14 mouse cellular contexts compared by ENCODE assay signal in genomic region chr17:50170935-50171545, GRCm38 (mm10). TPM values are rescaled to one million over a fixed set of nuclear protein-coding genes. Genes with fewer than 3 reads are reported as not detected.
DNase-seq lines count a peak whose midpoint lies in the region; ATAC-seq lines count a peak whose summit lies in the region.
"Had no signal": no experiment of that assay in that cellular context is flagged by ENCODE, and none has a peak within 500 bp of the region (broad histone marks: within the 10 kb centered on the region; RNA-seq: fewer than 3 reads in every experiment).

No protein-coding gene starts in this region.

- H3K4me1 ChIP-seq in heart, embryonic 13.5 days: peaks cover 33% of the 10 kb centered on the region
- peaks cover 21% of the 10 kb centered on the region for H3K4me1 ChIP-seq in lung, embryonic 15.5 days
- H3K4me1 ChIP-seq in embryonic facial prominence, embryonic 13.5 days: peaks cover 18% of the 10 kb centered on the region
- H3K4me1 ChIP-seq in forebrain, embryonic 14.5 days (ENCODE audit: control insufficient read depth, insufficient read depth, low read length): no peaks in the 10 kb centered on the region

- no peaks in the 10 kb centered on the region for H3K27me3 ChIP-seq in heart, embryonic 13.5 days (replicated peaks)
- no peaks in the 10 kb centered on the region for H3K27me3 ChIP-seq in lung, embryonic 15.5 days
- H3K27me3 ChIP-seq in embryonic facial prominence, embryonic 13.5 days: no peaks in the 10 kb centered on the region
- H3K27me3 ChIP-seq in forebrain, embryonic 14.5 days (replicated peaks; ENCODE audit: control insufficient read depth, insufficient read depth, low read length): no peaks in the 10 kb centered on the region
- H3K27me3 ChIP-seq: forebrain, embryonic 13.5 days had no signal

- 0 out of 2 replicates have a peak overlapping the region, but pooled peaks have one; percentile 11 for H3K9ac ChIP-seq in heart, embryonic 13.5 days
- no peak overlapping the region for H3K9ac ChIP-seq in lung, embryonic 15.5 days
- H3K9ac ChIP-seq in embryonic facial prominence, embryonic 13.5 days: no peak overlapping the region
- H3K9ac ChIP-seq in forebrain, embryonic 14.5 days (ENCODE audit: low read length): no peak overlapping the region
- H3K9ac ChIP-seq: forebrain, embryonic 13.5 days had no signal

- WGBS in heart, embryonic 13.5 days: 43% methylated on average over 6 of the region's 6 CpGs
- 39% methylated on average over 6 of the region's 6 CpGs for WGBS in lung, embryonic 15.5 days
- WGBS in embryonic facial prominence, embryonic 13.5 days: 67% methylated on average over 6 of the region's 6 CpGs
- 69% methylated on average over 6 of the region's 6 CpGs for WGBS in forebrain, embryonic 14.5 days

- H3K36me3 ChIP-seq in heart, embryonic 13.5 days: peaks cover 34% of the 10 kb centered on the region
- no peaks in the 10 kb centered on the region for H3K36me3 ChIP-seq in lung, embryonic 15.5 days
- H3K36me3 ChIP-seq in embryonic facial prominence, embryonic 13.5 days: peaks cover 8% of the 10 kb centered on the region; the same call in 1 of the 2 replicates
- no peaks in the 10 kb centered on the region for H3K36me3 ChIP-seq in forebrain, embryonic 14.5 days (ENCODE audit: control insufficient read depth, insufficient read depth, low read length)

- DNase-seq in heart, postnatal 10 days: no peak
- DNase-seq in lung, postnatal 14 days: no peak
- DNase-seq in natural killer cell, adult 2 months (ENCODE audit: low spot score in 2 of 2): peak; percentile 40 to 51
- no peak for DNase-seq in spleen, adult 12 weeks (ENCODE audit: low spot score)
- no peak for DNase-seq in forebrain, embryonic 14.5 days (ENCODE audit: low spot score)
- DNase-seq: cerebellum, adult 9-10 months; gastrocnemius, postnatal 10 days; lung, postnatal 4 days; right cerebral cortex, postnatal 25 days had no signal

- no peaks in the 10 kb centered on the region; the same call in 1 of the 2 replicates for H3K9me3 ChIP-seq in heart, embryonic 13.5 days
- no peaks in the 10 kb centered on the region for H3K9me3 ChIP-seq in lung, embryonic 15.5 days
- no peaks in the 10 kb centered on the region for H3K9me3 ChIP-seq in embryonic facial prominence, embryonic 13.5 days
- no peaks in the 10 kb centered on the region for H3K9me3 ChIP-seq in forebrain, embryonic 14.5 days (replicated peaks; ENCODE audit: control insufficient read depth, low read length)
- H3K9me3 ChIP-seq: forebrain, embryonic 13.5 days had no signal

- no peak overlapping the region for H3K4me3 ChIP-seq in heart, embryonic 13.5 days
- H3K4me3 ChIP-seq in lung, embryonic 15.5 days: no peak overlapping the region
- H3K4me3 ChIP-seq in embryonic facial prominence, embryonic 13.5 days: no peak overlapping the region
- no peak overlapping the region for H3K4me3 ChIP-seq in forebrain, embryonic 14.5 days (ENCODE audit: low read depth, low read length)
- H3K4me3 ChIP-seq: forebrain, embryonic 13.5 days; left cerebral cortex, adult 2 months had no signal

- peak overlapping the region; percentile 61 for H3K27ac ChIP-seq in heart, embryonic 13.5 days (replicated peaks)
- peak overlapping the region; percentile 3; the same call in 1 of the 2 replicates for H3K27ac ChIP-seq in lung, embryonic 15.5 days
- peak overlapping the region; percentile 39; the same call in 1 of the 2 replicates for H3K27ac ChIP-seq in embryonic facial prominence, embryonic 13.5 days
- no peak overlapping the region for H3K27ac ChIP-seq in forebrain, embryonic 14.5 days (ENCODE audit: low read depth, low read length)
- H3K27ac ChIP-seq: forebrain, embryonic 13.5 days; left cerebral cortex, adult 2 months had no signal

- intact Hi-C loops in heart, postnatal 10 days (cut with DNase I): loop anchor here (2.0 kb wide), 1 partner anchor 14 kb away; no protein-coding TSS in a partner anchor

- H3K4me2 ChIP-seq in heart, embryonic 13.5 days: peak overlapping the region; percentile 29
- H3K4me2 ChIP-seq in lung, embryonic 15.5 days: peak overlapping the region; percentile 22
- no peak overlapping the region for H3K4me2 ChIP-seq in embryonic facial prominence, embryonic 13.5 days
- no peak overlapping the region for H3K4me2 ChIP-seq in forebrain, embryonic 14.5 days (ENCODE audit: low read length)
- H3K4me2 ChIP-seq: forebrain, embryonic 13.5 days had no signal

- ATAC-seq in heart, embryonic 13.5 days (ENCODE audit: extremely low read depth, insufficient number of reproducible peaks, low FRiP score, low TSS enrichment): no peak
- ATAC-seq in lung, embryonic 15.5 days (ENCODE audit: borderline replicate concordance, extremely low read depth, low FRiP score, low TSS enrichment): no peak
- ATAC-seq in embryonic facial prominence, embryonic 13.5 days (ENCODE audit: insufficient number of reproducible peaks, insufficient read depth, low FRiP score, low TSS enrichment, low read depth): no peak
- ATAC-seq in forebrain, embryonic 14.5 days: no peak
- ATAC-seq: forebrain, embryonic 13.5 days had no signal

RNA-seq across cellular contexts. Expression of gene Rftn1, which starts 19.4 kb away (rescaled TPM):
- 23.5 and 26.3 TPM in 2 replicates for polyA plus RNA-seq in heart, embryonic 13.5 days (2015; fragmentation: Nextera tagmentation; extraction: Ambion mirVana)
- total RNA-seq in heart, postnatal 10 days (2021): 10 to 100 TPM; 69.5 to 79.2 TPM
- polyA plus RNA-seq in lung, embryonic 15.5 days (2015; fragmentation: Nextera tagmentation; extraction: Ambion mirVana): 18.3 and 18.4 TPM in 2 replicates
- 15.8 and 20.3 TPM in 2 replicates for polyA plus RNA-seq in embryonic facial prominence, embryonic 13.5 days (2015; fragmentation: Nextera tagmentation; extraction: Ambion mirVana)
- 14.8 and 21.1 TPM in 2 replicates for polyA plus RNA-seq in forebrain, embryonic 14.5 days (2014; fragmentation: Nextera tagmentation; extraction: Ambion mirVana)

Comparison
In these comparisons a context has a peak if more than half of its experiments do, and no peak if none do; other contexts are left out.
1. H3K4me2 ChIP-seq: peak in heart, embryonic 13.5 days (single experiment) and lung, embryonic 15.5 days (single experiment); none in embryonic facial prominence, embryonic 13.5 days (single experiment) and forebrain, embryonic 14.5 days (single experiment).
2. DNase-seq: peak in natural killer cell, adult 2 months (2 of 2); none in heart, postnatal 10 days (0 of 2), lung, postnatal 14 days (single experiment), spleen, adult 12 weeks (single experiment) and forebrain, embryonic 14.5 days (single experiment).